Mouse (Mus musculus): ENCODE measurements around the gene Azin2. TPM values are rescaled to one million over a fixed set of nuclear protein-coding genes. Genes with fewer than 3 reads are reported as not detected.
A peak's percentile ranks its signal among the peaks of the same experiment; 100 is the strongest.

Azin2 gene
- polyA plus RNA-seq, 1 experiment: 5.3 TPM

DNA sequence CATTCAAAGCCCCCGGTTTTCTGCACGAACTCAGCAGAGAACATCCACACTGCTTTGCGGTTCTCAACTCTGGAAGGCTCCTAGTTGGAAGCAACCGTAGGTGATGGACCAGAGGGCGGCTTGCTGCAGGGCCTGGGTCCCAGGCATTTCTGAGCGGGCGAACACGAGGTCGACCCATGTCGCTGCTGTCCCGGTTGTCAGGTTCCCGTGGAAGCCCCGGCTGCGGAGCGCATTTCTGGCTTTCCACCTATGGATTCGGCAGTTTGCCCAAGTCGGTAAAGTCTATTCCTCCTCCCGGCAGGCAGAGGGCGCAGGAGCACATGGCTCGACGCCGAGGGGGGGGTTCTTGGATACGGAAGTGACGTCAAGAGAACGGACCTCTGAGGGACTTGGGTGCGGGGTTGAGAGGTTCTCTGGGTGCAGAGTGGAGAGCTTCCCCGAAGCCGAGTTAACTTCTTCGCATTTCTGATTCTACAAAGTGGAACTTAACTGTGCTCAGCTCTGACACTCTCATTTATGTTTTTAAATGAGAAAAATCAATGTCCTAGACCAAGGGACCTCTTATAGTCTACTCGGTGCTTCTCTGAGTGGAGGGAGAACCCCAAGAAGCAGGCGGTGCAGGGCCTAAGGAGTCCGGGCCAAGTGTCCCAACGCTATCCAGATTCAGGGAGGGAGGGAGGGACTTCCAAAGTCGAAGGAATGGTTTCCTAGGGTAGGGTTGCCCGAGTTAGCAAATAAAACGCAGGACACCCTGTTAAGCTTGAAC, 37.2 kb downstream of the Azin2 start:
- peak; percentile 47 to 67 for DNase-seq (ENCODE audit: low read depth in 1 of 2, low spot score in 2 of 2)
- TF ChIP-seq CTCF (IDR thresholded peaks at IDR 0.05; ENCODE audit: extremely low read depth, insufficient read depth, insufficient read length, insufficient replicate concordance) (peak; percentile 79), POLR2A (IDR thresholded peaks at IDR 0.05; ENCODE audit: low read depth, low read length) (peak; percentile 33; the same call in 1 of the 2 replicates)
- Histone ChIP-seq H3K36me3 (ENCODE audit: control insufficient read depth, insufficient read depth, low read length) (no peaks in the 10 kb centered on the region), H3K27me3 (ENCODE audit: control insufficient read depth, insufficient read depth, low read length) (no peaks in the 10 kb centered on the region; the same call in 1 of the 2 replicates), H3K27ac (ENCODE audit: insufficient read depth, low read length) (no peak overlapping the region), H3K4me3 (ENCODE audit: extremely low read depth, insufficient read depth, insufficient read length) (peak overlapping the region; percentile 40; the same call in 1 of the 2 replicates), H3K4me1 (ENCODE audit: control insufficient read depth, insufficient read depth, insufficient read length) (peaks cover 2% of the 10 kb centered on the region; the same call in 1 of the 2 replicates)
- 15% methylated on average over 36 of the region's 36 CpGs for WGBS

- Histone ChIP-seq H3K27me3 (ENCODE audit: control insufficient read depth, insufficient read depth, low read length) (no peaks in the 10 kb centered on the region; the same call in 1 of the 2 replicates), H3K4me3 (ENCODE audit: extremely low read depth, insufficient read depth, insufficient read length) (no peak overlapping the region), H3K27ac (ENCODE audit: insufficient read depth, low read length) (no peak overlapping the region), H3K36me3 (ENCODE audit: control insufficient read depth, insufficient read depth, low read length) (no peaks in the 10 kb centered on the region), H3K4me1 (ENCODE audit: control insufficient read depth, insufficient read depth, insufficient read length) (peaks cover 2% of the 10 kb centered on the region; the same call in 1 of the 2 replicates)
- WGBS: 92% methylated on average over 3 of the region's 3 CpGs
- DNase-seq (ENCODE audit: low read depth in 1 of 2, low spot score in 2 of 2): no peak
- no peak for TF ChIP-seq POLR2A (IDR thresholded peaks at IDR 0.05; ENCODE audit: low read depth, low read length)
- TF ChIP-seq CTCF (IDR thresholded peaks at IDR 0.05; ENCODE audit: extremely low read depth, insufficient read depth, insufficient read length, insufficient replicate concordance): no peak
These were observed 38.6 kb downstream of the Azin2 start for GRCm38 (mm10) chr4:128923603-128924002.

GRCm38 (mm10) chr4:128919106-128919505, 43.1 kb downstream of the Azin2 start:
- TF ChIP-seq CTCF (IDR thresholded peaks at IDR 0.05; ENCODE audit: extremely low read depth, insufficient read depth, insufficient read length, insufficient replicate concordance): no peak
- TF ChIP-seq POLR2A (IDR thresholded peaks at IDR 0.05; ENCODE audit: low read depth, low read length): no peak
- no peak for DNase-seq (ENCODE audit: low read depth in 1 of 2, low spot score in 2 of 2)
- Histone ChIP-seq H3K36me3 (ENCODE audit: control insufficient read depth, insufficient read depth, low read length) (no peaks in the 10 kb centered on the region), H3K27me3 (ENCODE audit: control insufficient read depth, insufficient read depth, low read length) (no peaks in the 10 kb centered on the region), H3K4me3 (ENCODE audit: extremely low read depth, insufficient read depth, insufficient read length) (no peak overlapping the region), H3K27ac (ENCODE audit: insufficient read depth, low read length) (no peak overlapping the region), H3K4me1 (ENCODE audit: control insufficient read depth, insufficient read depth, insufficient read length) (no peaks in the 10 kb centered on the region)
- WGBS: 53% methylated on average over 10 of the region's 10 CpGs

- H3K36me3 ChIP-seq (ENCODE audit: control insufficient read depth, insufficient read depth, low read length): no peaks in the 10 kb centered on the region
- no peaks in the 10 kb centered on the region for H3K27me3 ChIP-seq (ENCODE audit: control insufficient read depth, insufficient read depth, low read length)
- no peak for DNase-seq (ENCODE audit: low read depth in 1 of 2, low spot score in 2 of 2)
- TF ChIP-seq POLR2A (IDR thresholded peaks at IDR 0.05; ENCODE audit: low read depth, low read length): no peak
- TF ChIP-seq CTCF (IDR thresholded peaks at IDR 0.05; ENCODE audit: extremely low read depth, insufficient read depth, insufficient read length, insufficient replicate concordance): no peak
- no peak overlapping the region for H3K27ac ChIP-seq (ENCODE audit: insufficient read depth, low read length)
- H3K4me1 ChIP-seq (ENCODE audit: control insufficient read depth, insufficient read depth, insufficient read length): no peaks in the 10 kb centered on the region
- no peak overlapping the region for H3K4me3 ChIP-seq (ENCODE audit: extremely low read depth, insufficient read depth, insufficient read length)
- 41% methylated on average over 3 of the region's 3 CpGs for WGBS
These were observed 44.1 kb downstream of the Azin2 start for GRCm38 (mm10) chr4:128918187-128918586.

- Histone ChIP-seq H3K4me1 (ENCODE audit: control insufficient read depth, insufficient read depth, insufficient read length) (no peaks in the 10 kb centered on the region), H3K4me3 (ENCODE audit: extremely low read depth, insufficient read depth, insufficient read length) (no peak overlapping the region), H3K27me3 (ENCODE audit: control insufficient read depth, insufficient read depth, low read length) (no peaks in the 10 kb centered on the region), H3K36me3 (ENCODE audit: control insufficient read depth, insufficient read depth, low read length) (no peaks in the 10 kb centered on the region), H3K27ac (ENCODE audit: insufficient read depth, low read length) (no peak overlapping the region)
- WGBS: 91% methylated on average over 6 of the region's 6 CpGs
- DNase-seq (ENCODE audit: low read depth in 1 of 2, low spot score in 2 of 2): no peak
- TF ChIP-seq CTCF (IDR thresholded peaks at IDR 0.05; ENCODE audit: extremely low read depth, insufficient read depth, insufficient read length, insufficient replicate concordance) (no peak), POLR2A (IDR thresholded peaks at IDR 0.05; ENCODE audit: low read depth, low read length) (no peak)
These were observed 44.5 kb downstream of the Azin2 start for GRCm38 (mm10) chr4:128917756-128918155.

DNA sequence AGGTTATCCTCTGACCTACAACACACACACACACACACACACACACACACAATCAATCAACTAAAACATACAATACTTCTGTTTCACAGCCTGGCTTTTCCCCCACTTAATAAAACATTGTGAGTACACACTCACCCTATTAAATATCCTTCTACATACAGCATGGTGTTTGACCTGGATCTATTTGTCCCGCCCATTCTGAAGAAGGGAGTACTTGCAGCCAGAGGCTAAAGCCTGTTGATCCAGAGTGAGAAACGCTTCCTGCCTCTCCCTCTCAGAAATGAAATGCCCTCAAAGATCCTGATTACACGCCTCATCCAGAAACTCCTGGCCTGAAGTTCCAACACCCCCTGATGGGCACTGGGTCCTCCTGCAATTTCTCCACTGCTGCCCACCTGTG, 45.1 kb downstream of the Azin2 start:
- 84% methylated on average over 3 of the region's 3 CpGs for WGBS
- no peaks in the 10 kb centered on the region for H3K36me3 ChIP-seq (ENCODE audit: control insufficient read depth, insufficient read depth, low read length)
- no peak overlapping the region for H3K4me3 ChIP-seq (ENCODE audit: extremely low read depth, insufficient read depth, insufficient read length)

GRCm38 (mm10) chr4:128913794-128914193, 48.4 kb downstream of the Azin2 start:
- no peaks in the 10 kb centered on the region for H3K36me3 ChIP-seq (ENCODE audit: control insufficient read depth, insufficient read depth, low read length)
- H3K4me3 ChIP-seq (ENCODE audit: extremely low read depth, insufficient read depth, insufficient read length): no peak overlapping the region
- TF ChIP-seq CTCF (IDR thresholded peaks at IDR 0.05; ENCODE audit: extremely low read depth, insufficient read depth, insufficient read length, insufficient replicate concordance) (no peak), POLR2A (IDR thresholded peaks at IDR 0.05; ENCODE audit: low read depth, low read length) (no peak)
- DNase-seq (ENCODE audit: low read depth in 1 of 2, low spot score in 2 of 2): no peak
- H3K27ac ChIP-seq (ENCODE audit: insufficient read depth, low read length): no peak overlapping the region
- no peaks in the 10 kb centered on the region for H3K4me1 ChIP-seq (ENCODE audit: control insufficient read depth, insufficient read depth, insufficient read length)
- no peaks in the 10 kb centered on the region for H3K27me3 ChIP-seq (ENCODE audit: control insufficient read depth, insufficient read depth, low read length)
- WGBS: 29% methylated on average over 4 of the region's 4 CpGs

More for the DNA sequence above, 45.1 kb downstream of the Azin2 start:
- Histone ChIP-seq H3K27ac (ENCODE audit: insufficient read depth, low read length) (no peak overlapping the region), H3K27me3 (ENCODE audit: control insufficient read depth, insufficient read depth, low read length) (no peaks in the 10 kb centered on the region), H3K4me1 (ENCODE audit: control insufficient read depth, insufficient read depth, insufficient read length) (no peaks in the 10 kb centered on the region)
- TF ChIP-seq CTCF (IDR thresholded peaks at IDR 0.05; ENCODE audit: extremely low read depth, insufficient read depth, insufficient read length, insufficient replicate concordance): no peak
- no peak for TF ChIP-seq POLR2A (IDR thresholded peaks at IDR 0.05; ENCODE audit: low read depth, low read length)
- no peak for DNase-seq (ENCODE audit: low read depth in 1 of 2, low spot score in 2 of 2)
